Mouse (Mus musculus) lung, postnatal 0 days (tissue): Measurements from ENCODE around the gene Smim22.

Experiments
- CTCF ChIP-seq: IDR thresholded peaks from 2 replicates; pipeline ENCODE4 v1.5.1; 2016; ENCODE audit warnings: antibody characterized with exemption, mild to moderate bottlenecking
- EP300 ChIP-seq: IDR thresholded peaks from 2 replicates; pipeline ENCODE4 v1.6.1; 2016; ENCODE audit warnings: antibody characterized with exemption, mild to moderate bottlenecking, control low read depth

- no peak for TF ChIP-seq EP300
- TF ChIP-seq CTCF = no peak
Observed at GRCm38 (mm10) chr16:4978275-4979051, 28.6 kb upstream of the Smim22 start.
